Mouse (Mus musculus) ES-E14 (cell line): ENCODE data around the gene Ppp2r5c. TPM values are rescaled to one million over a fixed set of nuclear protein-coding genes. Genes with fewer than 3 reads are reported as not detected.
A peak's percentile ranks its signal among the peaks of the same experiment; 100 is the strongest.

Experiments
- DNase-seq: peaks from one replicate; pipeline ENCODE4 v3.0.0-alpha.2; 2013; ENCODE audit warnings: low read depth, low spot score
- H3K27ac ChIP-seq: 2 replicates; pipeline ENCODE4 v1.5.1; 2012; ENCODE audit warnings: low read depth, mild to moderate bottlenecking, low read length, moderate library complexity, mixed read lengths; ENCODE audit not compliant: poor library complexity, insufficient read depth, severe bottlenecking
- H3K36me3 ChIP-seq: 2 replicates; pipeline ENCODE4 v1.6.1; 2012; ENCODE audit warnings: mild to moderate bottlenecking, low read length, moderate library complexity, mixed read lengths; ENCODE audit not compliant: control insufficient read depth, poor library complexity, insufficient read depth, severe bottlenecking
- H3K4me1 ChIP-seq, 2 experiments: fragments of 150-350 bp in 1 of 2; sonication (generic) in 1 of 2; 2 replicates each; pipeline ENCODE4 v1.6.1; 2012; ENCODE audit warnings: low read length in 2 of 2, mild to moderate bottlenecking in 1 of 2, mixed read lengths in 1 of 2; ENCODE audit not compliant: control insufficient read depth in 2 of 2, insufficient read depth in 2 of 2, poor library complexity in 1 of 2
- H3K4me3 ChIP-seq, 2 experiments: fragments of 150-350 bp in 1 of 2; sonication (generic) in 1 of 2; 2 replicates each; pipeline ENCODE4 v1.5.1; 2012; ENCODE audit warnings: low read length in 2 of 2, low read depth in 1 of 2, mild to moderate bottlenecking in 1 of 2, mixed read lengths in 1 of 2; ENCODE audit not compliant: insufficient read depth in 1 of 2, poor library complexity in 1 of 2, severe bottlenecking in 1 of 2
- H3K9ac ChIP-seq: 2 replicates; pipeline ENCODE4 v1.6.1; 2012; ENCODE audit warnings: low read depth, mild to moderate bottlenecking, low read length, mixed read lengths; ENCODE audit not compliant: poor library complexity, insufficient read depth, severe bottlenecking
- H3K9me3 ChIP-seq: fragments of 150-350 bp; sonication (generic); 2 replicates; pipeline ENCODE4 v1.6.1; 2012; ENCODE audit warnings: low read depth, mild to moderate bottlenecking, low read length; ENCODE audit not compliant: control insufficient read depth, insufficient read depth
- CHD2 ChIP-seq: IDR thresholded peaks from 2 replicates; pipeline ENCODE4 v1.6.1; 2014; ENCODE audit warnings: mild to moderate bottlenecking, low read depth, low read length, inconsistent platforms
- HCFC1 ChIP-seq: IDR thresholded peaks from 2 replicates; pipeline ENCODE4 v1.6.1; 2012; ENCODE audit warnings: low read length, inconsistent platforms, borderline replicate concordance; ENCODE audit not compliant: insufficient read depth
- MAFK ChIP-seq: IDR thresholded peaks from 2 replicates; pipeline ENCODE4 v1.6.1; 2014; ENCODE audit warnings: mild to moderate bottlenecking, low read depth, low read length, inconsistent platforms; ENCODE audit not compliant: insufficient read depth
- ZC3H11A ChIP-seq: IDR thresholded peaks from 2 replicates; pipeline ENCODE4 v1.6.1; 2012; ENCODE audit warnings: low read depth, mild to moderate bottlenecking, inconsistent platforms, low read length, borderline replicate concordance
- ZNF384 ChIP-seq: IDR thresholded peaks from 2 replicates; pipeline ENCODE4 v1.6.1; 2012; ENCODE audit warnings: low read depth, low read length, inconsistent platforms
- in situ Hi-C, 2 experiments: fragments of 600-800 bp; cut with MboI; formaldehyde crosslinking; loops; one replicate each; pipeline ENCODE4 v1.15.1; 2025; ENCODE audit warnings: low sequenced_read_pairs in 2 of 2, inconsistent platforms in 1 of 2; ENCODE audit not compliant: unreplicated experiment in 2 of 2
- total RNA-seq: library from RNA; depleted of rRNA; stranded (reverse); fragments of 300-350 nt; gene quantifications from 2 replicates; pipeline ENCODE4 v1.2.3, GENCODE M21; 2012

Ppp2r5c gene
- total RNA-seq, 1 experiment, result 62.1 TPM

DNA sequence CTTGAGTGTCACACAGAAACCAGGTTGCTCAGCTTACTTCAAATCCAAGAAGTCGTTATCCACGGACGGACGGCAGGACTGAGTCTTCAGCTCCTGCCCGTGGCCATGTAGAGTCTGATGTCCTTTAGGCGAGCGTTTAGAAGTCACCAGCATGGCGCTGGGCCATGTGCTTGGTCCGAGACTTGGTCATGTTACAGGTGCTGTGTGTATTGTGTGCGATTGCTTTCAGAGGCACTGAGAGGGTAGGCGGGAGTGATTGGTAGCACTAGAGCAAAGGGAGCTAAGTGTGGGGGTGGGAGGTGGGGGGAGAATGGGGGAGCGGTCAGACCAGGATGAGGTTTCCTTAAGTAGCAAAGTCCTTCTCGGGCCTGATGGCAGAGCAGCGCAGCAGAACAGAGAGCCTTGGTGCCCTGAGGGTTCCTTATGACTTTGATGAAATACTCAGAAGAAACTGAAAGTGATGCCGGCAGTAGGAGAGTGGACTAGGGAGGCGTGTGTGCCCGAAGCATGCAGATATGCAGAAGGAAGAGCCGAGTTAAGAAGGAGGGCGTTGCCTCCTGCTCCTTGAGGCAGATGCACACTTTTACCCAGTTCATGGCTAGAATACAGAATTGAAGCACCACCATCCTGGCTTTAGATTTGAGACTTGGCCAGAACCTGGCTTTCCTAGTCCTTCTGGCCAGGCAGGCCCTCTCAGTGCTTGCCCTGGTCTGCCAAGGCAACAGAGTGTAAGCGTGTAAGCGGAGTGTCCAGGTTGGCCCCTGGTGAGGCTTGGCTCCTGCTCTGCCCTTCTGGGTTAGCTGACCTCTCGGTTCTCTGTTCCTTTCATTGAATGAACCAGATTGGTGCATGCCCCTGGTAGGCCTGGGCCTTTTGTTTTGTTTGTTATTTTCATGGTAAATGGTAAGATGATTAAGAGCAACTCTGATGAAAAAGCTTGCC lies 51.6 kb downstream of the Ppp2r5c start:
- in situ Hi-C loops, result no loop called here
- DNase-seq, result no peak
- H3K4me1 ChIP-seq, result peaks cover 6 to 29% of the 10 kb centered on the region in 2 experiments; a peak in 3 of 4 replicates
- peaks cover 2% of the 10 kb centered on the region; the same call in 1 of the 2 replicates for H3K36me3 ChIP-seq
- TF ChIP-seq MAFK (no peak), HCFC1 (no peak), ZNF384 (no peak), ZC3H11A (no peak), CHD2 (no peak)
- H3K4me3 ChIP-seq, result peak overlapping the region; percentile 45 to 68
- H3K9ac ChIP-seq, result peak overlapping the region; percentile 56
- H3K27ac ChIP-seq, result peak overlapping the region; percentile 70
- no peaks in the 10 kb centered on the region for H3K9me3 ChIP-seq

- Histone ChIP-seq H3K9ac (peak overlapping the region; percentile 50), H3K36me3 (peaks cover 2% of the 10 kb centered on the region; the same call in 1 of the 2 replicates), H3K4me3 (peak overlapping the region; percentile 45 to 68), H3K27ac (peak overlapping the region; percentile 70), H3K9me3 (no peaks in the 10 kb centered on the region), H3K4me1 (peaks cover 12 to 33% of the 10 kb centered on the region in 2 experiments)
- peak; percentile 64 for DNase-seq
- TF ChIP-seq ZNF384, result no peak
- TF ChIP-seq HCFC1, result no peak
- TF ChIP-seq MAFK, result no peak
- no peak for TF ChIP-seq CHD2
- TF ChIP-seq ZC3H11A, result no peak
- in situ Hi-C loops, result no loop called here
These were observed 52.5 kb downstream of the Ppp2r5c start for GRCm38 (mm10) chr12:110499225-110499992.

DNA sequence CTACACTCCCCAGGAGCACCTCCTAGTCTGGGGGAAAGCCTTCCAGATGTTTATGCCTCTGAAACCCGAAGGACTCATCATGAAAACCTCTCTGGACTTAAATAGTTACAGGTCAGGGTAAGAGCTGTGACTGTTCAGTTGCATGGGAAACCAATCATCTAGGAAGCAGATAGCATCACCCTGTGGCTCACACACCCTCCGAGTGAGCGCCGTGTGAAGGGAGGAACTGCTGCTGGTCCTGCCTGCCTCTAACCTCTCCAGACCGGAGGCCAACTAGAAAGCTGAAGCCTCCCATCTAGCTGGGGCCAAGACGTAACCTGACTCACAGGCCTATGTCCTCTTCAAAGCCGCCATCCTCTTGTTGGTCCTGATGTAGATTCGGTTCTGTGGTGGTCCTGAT lies 53.2 kb downstream of the Ppp2r5c start:
- Histone ChIP-seq H3K9ac (no peak overlapping the region), H3K4me3 (peak overlapping the region; percentile 45 to 68; a peak in 2 of 4 replicates), H3K36me3 (peaks cover 2% of the 10 kb centered on the region; the same call in 1 of the 2 replicates), H3K9me3 (no peaks in the 10 kb centered on the region), H3K4me1 (peaks cover 15 to 36% of the 10 kb centered on the region in 2 experiments), H3K27ac (0 out of 2 replicates have a peak overlapping the region, but pooled peaks have one; percentile 70)
- no peak for DNase-seq
- in situ Hi-C loops, result no loop called here
- TF ChIP-seq ZC3H11A (no peak), HCFC1 (no peak)

- no peaks in the 10 kb centered on the region for H3K9me3 ChIP-seq
These were observed 56.7 kb downstream of the Ppp2r5c start for GRCm38 (mm10) chr12:110503406-110504144.

More at GRCm38 (mm10) chr12:110503406-110504144, 56.7 kb downstream of the Ppp2r5c start:
- TF ChIP-seq CHD2, result no peak
- no peak for TF ChIP-seq MAFK
- TF ChIP-seq HCFC1, result no peak
- TF ChIP-seq ZNF384, result no peak
- TF ChIP-seq ZC3H11A, result no peak
- Histone ChIP-seq H3K27ac (peak overlapping the region; percentile 85; the same call in 1 of the 2 replicates), H3K9ac (no peak overlapping the region), H3K36me3 (no peaks in the 10 kb centered on the region; the same call in 1 of the 2 replicates), H3K4me1 (peaks cover 17 to 45% of the 10 kb centered on the region in 2 experiments), H3K4me3 (no peak overlapping the region)
- DNase-seq, result no peak
- in situ Hi-C loops, result no loop called here
